Comparison of ENCODE assay signal across 11 mouse cellular contexts in the genomic region with DNA sequence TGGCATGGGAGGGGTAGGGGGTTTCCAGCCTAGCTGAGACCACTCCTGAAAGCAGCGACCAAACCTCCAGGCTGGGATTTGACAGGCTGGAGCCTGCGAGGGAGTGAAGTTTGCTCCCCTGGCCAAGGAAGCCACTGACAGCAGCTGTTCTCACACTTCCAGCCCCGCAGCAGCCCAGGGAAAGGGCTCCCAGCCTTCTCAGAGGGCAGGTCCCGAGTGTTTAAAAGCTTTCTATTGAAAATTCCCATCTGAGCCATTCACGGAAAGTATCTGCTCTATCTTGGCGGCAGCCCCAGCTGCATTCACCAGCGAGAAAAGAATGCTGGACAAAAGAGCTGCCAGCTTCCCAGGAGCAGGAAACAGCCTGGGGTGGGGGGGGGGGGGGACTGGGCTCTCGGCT. TPM values are rescaled to one million over a fixed set of nuclear protein-coding genes. Genes with fewer than 3 reads are reported as not detected.
DNase-seq lines count a peak whose midpoint lies in the region; ATAC-seq and TF ChIP-seq lines count a peak whose summit lies in the region.
"Had no signal": no experiment of that assay in that cellular context is flagged by ENCODE, and none has a peak within 500 bp of the region (broad histone marks: within the 10 kb centered on the region; RNA-seq: fewer than 3 reads in every experiment).

No protein-coding gene starts in this region.

- H3K27me3 ChIP-seq in embryonic facial prominence, embryonic 15.5 days = no peaks in the 10 kb centered on the region
- H3K27me3 ChIP-seq in hindbrain, embryonic 13.5 days = no peaks in the 10 kb centered on the region
- no peaks in the 10 kb centered on the region for H3K27me3 ChIP-seq in midbrain, postnatal 0 days (ENCODE audit: insufficient read depth, low read length)

- no peaks in the 10 kb centered on the region for H3K9me3 ChIP-seq in embryonic facial prominence, embryonic 15.5 days (replicated peaks)
- H3K9me3 ChIP-seq in hindbrain, embryonic 13.5 days = no peaks in the 10 kb centered on the region
- no peaks in the 10 kb centered on the region for H3K9me3 ChIP-seq in midbrain, postnatal 0 days (ENCODE audit: low read length)

- H3K4me3 ChIP-seq in embryonic facial prominence, embryonic 15.5 days (replicated peaks) = no peak overlapping the region
- H3K4me3 ChIP-seq in hindbrain, embryonic 13.5 days = no peak overlapping the region
- no peak overlapping the region for H3K4me3 ChIP-seq in midbrain, postnatal 0 days (ENCODE audit: low read depth, low read length)
- H3K4me3 ChIP-seq: erythroblast, embryonic 14.5 days had no signal

- ATAC-seq in embryonic facial prominence, embryonic 15.5 days (ENCODE audit: insufficient number of reproducible peaks, low FRiP score, low TSS enrichment, low read depth) = no peak
- 0 out of 2 replicates have a peak, but pooled peaks have one; percentile 14 for ATAC-seq in hindbrain, embryonic 13.5 days (ENCODE audit: low FRiP score)
- ATAC-seq in midbrain, postnatal 0 days (ENCODE audit: low FRiP score) = no peak

- peak overlapping the region; percentile 55 for H3K27ac ChIP-seq in embryonic facial prominence, embryonic 15.5 days (replicated peaks)
- H3K27ac ChIP-seq in hindbrain, embryonic 13.5 days = peak overlapping the region; percentile 89
- 0 out of 2 replicates have a peak overlapping the region, but pooled peaks have one; percentile 49 for H3K27ac ChIP-seq in midbrain, postnatal 0 days (ENCODE audit: low read depth, low read length)
- H3K27ac ChIP-seq: macrophage had no signal

- H3K4me1 ChIP-seq in embryonic facial prominence, embryonic 15.5 days = peaks cover 43% of the 10 kb centered on the region
- H3K4me1 ChIP-seq in hindbrain, embryonic 13.5 days (replicated peaks) = peaks cover 73% of the 10 kb centered on the region
- peaks cover 7% of the 10 kb centered on the region; the same call in 1 of the 2 replicates for H3K4me1 ChIP-seq in midbrain, postnatal 0 days (ENCODE audit: insufficient read depth, low read length)

- DNase-seq in kidney, postnatal 10 days = peak; percentile 63
- no peak for DNase-seq in kidney, adult 11 months
- DNase-seq in midbrain, postnatal 0 days (ENCODE audit: low spot score) = peak; percentile 78
- DNase-seq in adrenal gland, adult 8-10 months = no peak
- no peak for DNase-seq in cerebellum, adult 11 months
- DNase-seq in left cerebral cortex, adult 11 months (ENCODE audit: low spot score) = no peak

- H3K9ac ChIP-seq in embryonic facial prominence, embryonic 15.5 days = no peak overlapping the region
- no peak overlapping the region for H3K9ac ChIP-seq in hindbrain, embryonic 13.5 days
- no peak overlapping the region for H3K9ac ChIP-seq in midbrain, postnatal 0 days (replicated peaks; ENCODE audit: low read length, poor library complexity, severe bottlenecking)

- TF ChIP-seq CTCF in midbrain, postnatal 0 days (IDR thresholded peaks at IDR 0.05) = no peak

- no peak overlapping the region for H3K4me2 ChIP-seq in embryonic facial prominence, embryonic 15.5 days (replicated peaks)
- H3K4me2 ChIP-seq in hindbrain, embryonic 13.5 days = no peak overlapping the region
- no peak overlapping the region for H3K4me2 ChIP-seq in midbrain, postnatal 0 days (ENCODE audit: low read depth, low read length, poor library complexity, severe bottlenecking)

- H3K36me3 ChIP-seq in embryonic facial prominence, embryonic 15.5 days = no peaks in the 10 kb centered on the region
- no peaks in the 10 kb centered on the region for H3K36me3 ChIP-seq in hindbrain, embryonic 13.5 days
- H3K36me3 ChIP-seq in midbrain, postnatal 0 days (ENCODE audit: insufficient read depth, low read length) = no peaks in the 10 kb centered on the region

- WGBS in embryonic facial prominence, embryonic 15.5 days = 6% methylated on average over 8 of the region's 8 CpGs
- 2% methylated on average over 8 of the region's 8 CpGs for WGBS in hindbrain, embryonic 13.5 days
- 15% methylated on average over 8 of the region's 8 CpGs for WGBS in midbrain, postnatal 0 days

RNA-seq across cellular contexts. Expression of gene Efhd2, which starts 25.2 kb away (rescaled TPM):
- 81.7 and 83.2 TPM in 2 replicates for polyA plus RNA-seq in embryonic facial prominence, embryonic 15.5 days (2015; fragmentation: Nextera tagmentation; extraction: Ambion mirVana)
- 68.1 and 68.6 TPM in 2 replicates for polyA plus RNA-seq in hindbrain, embryonic 13.5 days (2015; fragmentation: Nextera tagmentation; extraction: Ambion mirVana)
- total RNA-seq in midbrain, postnatal 0 days (2014; rRNA removed) = 38.8 TPM in 2 replicates
- 49.0 and 54.8 TPM in 2 replicates for polyA plus RNA-seq in midbrain, postnatal 0 days (2015; fragmentation: Nextera tagmentation; extraction: Ambion mirVana)
- total RNA-seq in adrenal gland, adult 8-10 months (2022) = 10 to 100 TPM; 32.2 to 38.0 (median 35.7) TPM

RNA-seq across cellular contexts. Expression of gene Ctrc, which starts 53.8 kb away (rescaled TPM):
- polyA plus RNA-seq in embryonic facial prominence, embryonic 15.5 days (2015; fragmentation: Nextera tagmentation; extraction: Ambion mirVana) = not detected in 2 replicates
- polyA plus RNA-seq in hindbrain, embryonic 13.5 days (2015; fragmentation: Nextera tagmentation; extraction: Ambion mirVana) = not detected in 2 replicates
- total RNA-seq in midbrain, postnatal 0 days (2014; rRNA removed) = not detected in 2 replicates
- polyA plus RNA-seq in midbrain, postnatal 0 days (2015; fragmentation: Nextera tagmentation; extraction: Ambion mirVana) = not detected in 2 replicates
- total RNA-seq in adrenal gland, adult 8-10 months (2022) = not detected
- total RNA-seq: ES-E14 had no signal
- polyA plus RNA-seq: erythroblast, embryonic 14.5 days; macrophage had no signal

Comparison
In these comparisons a context has a peak if more than half of its experiments do, and no peak if none do; other contexts are left out.
1. DNase-seq: peak in kidney, postnatal 10 days (single experiment) and midbrain, postnatal 0 days (single experiment); none in kidney, adult 11 months (single experiment), adrenal gland, adult 8-10 months (single experiment), cerebellum, adult 11 months (single experiment) and left cerebral cortex, adult 11 months (single experiment).
2. Peak in every context shown above with its lines, with median percentiles within 50 percentile points of each other: H3K27ac ChIP-seq.